Mouse (Mus musculus): ENCODE measurements around the gene Spin2d. TPM values are rescaled to one million over a fixed set of nuclear protein-coding genes. Genes with fewer than 3 reads are reported as not detected.

The Spin2d gene
- not detected in 2 replicates for polyA plus RNA-seq (2012; rRNA removed; ENCODE audit: low replicate concordance)

DNA sequence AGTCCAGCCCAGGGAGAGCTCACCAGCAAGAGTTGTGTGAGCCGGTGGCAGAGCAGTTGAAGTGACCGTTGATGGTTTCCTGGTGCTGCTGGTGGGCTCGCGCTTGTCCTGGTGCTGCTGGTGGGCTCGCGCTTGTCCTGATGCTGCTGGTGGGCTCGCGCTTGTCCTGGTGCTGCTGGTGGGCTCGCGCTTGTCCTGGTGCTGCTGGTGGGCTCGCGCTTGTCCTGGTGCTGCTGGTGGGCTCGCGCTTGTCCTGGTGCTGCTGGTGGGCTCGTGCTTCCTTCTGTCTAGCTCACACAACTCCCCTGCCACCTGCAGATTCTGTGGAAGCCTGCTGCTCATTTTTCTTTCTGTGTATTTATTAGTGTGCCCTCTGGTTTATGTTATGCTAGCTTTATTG, at the start of gene Spin2d:
TSS of gene Spin2d (minus strand) at position 101 of the 400 bp plus-strand sequence.

DNA sequence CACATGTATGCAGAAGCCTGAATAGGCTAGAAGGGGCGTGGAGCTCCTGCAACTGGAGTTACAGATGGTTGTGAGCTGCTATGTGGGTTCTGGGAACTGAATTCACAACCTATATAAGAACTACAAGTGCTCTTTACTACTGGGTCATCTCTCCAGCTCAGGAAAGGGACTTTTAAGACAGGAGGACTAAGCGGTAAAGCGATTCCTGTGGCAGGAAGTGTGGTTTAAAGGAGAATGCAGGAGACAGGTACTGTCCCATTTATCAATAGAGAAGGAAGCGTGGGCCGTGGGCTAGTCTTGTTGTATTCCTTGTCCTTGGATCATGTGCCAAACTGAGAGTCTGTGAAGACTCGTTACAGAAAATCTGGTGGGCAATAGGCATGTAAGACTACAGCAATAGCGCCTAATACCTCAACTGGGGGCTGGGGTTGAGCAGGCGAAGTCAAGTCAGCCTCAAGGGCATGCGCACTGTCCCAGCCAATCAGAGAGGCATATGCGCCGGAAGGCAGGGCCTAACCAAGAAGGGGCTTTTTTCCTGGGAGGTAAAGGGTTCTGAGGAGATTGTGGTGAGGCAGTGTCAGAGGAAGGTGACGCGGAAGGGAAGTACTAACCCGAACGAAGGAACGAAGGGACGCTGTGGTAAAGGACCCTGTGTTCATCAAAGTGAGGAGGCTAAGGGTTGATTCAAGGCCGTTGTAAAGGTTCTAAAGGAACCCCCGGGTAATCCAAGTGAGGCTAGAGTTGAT, 37.2 kb upstream of the Spin2d start, which contains the start of gene Xlr4b:
TSS of gene Xlr4b (plus strand) at position 515 of the 746 bp plus-strand sequence.

DNA sequence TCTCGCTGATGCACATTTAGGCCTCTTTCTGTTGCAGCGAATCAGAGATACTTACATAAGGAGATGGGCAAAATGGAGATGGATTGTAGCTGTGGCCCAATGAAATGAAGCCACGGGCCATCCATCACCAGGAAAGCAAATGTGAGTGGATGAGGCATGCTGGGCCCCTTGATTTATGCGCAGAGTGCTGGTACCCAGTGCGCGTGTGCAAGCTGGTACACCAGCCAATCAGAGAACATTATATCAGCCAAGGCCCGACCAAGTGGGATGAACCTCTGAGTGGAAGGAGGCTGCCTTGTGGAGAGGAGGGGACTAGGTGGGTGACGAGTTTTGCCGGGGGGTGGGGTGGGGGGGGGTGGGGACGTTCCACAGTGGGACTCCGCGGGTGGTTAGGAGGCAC, 15.1 kb upstream of the Spin2d start, which contains the start of gene Xlr3b:
TSS of gene Xlr3b (plus strand) at position 274 of the 400 bp plus-strand sequence.

DNA sequence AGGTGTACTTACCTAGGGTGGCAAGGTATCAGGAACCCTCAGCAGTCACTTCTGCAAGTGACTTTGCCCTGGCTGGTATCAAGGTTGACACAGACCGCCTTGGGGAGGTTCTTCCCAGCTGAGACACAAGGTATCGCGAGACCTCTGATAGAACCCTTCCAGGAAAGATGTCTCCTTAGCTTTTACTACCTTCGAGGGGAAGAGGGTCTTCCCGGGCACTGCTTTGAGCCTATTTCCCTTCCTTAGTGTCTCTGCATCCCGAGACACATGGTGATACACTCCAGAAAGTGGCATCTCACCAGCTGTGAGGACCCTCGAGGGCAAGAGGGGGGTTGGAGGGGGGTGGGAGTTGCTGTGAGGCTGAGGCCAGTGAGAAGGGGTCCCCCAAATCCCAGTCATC, 27.4 kb downstream of the Spin2d start, which contains the start of gene DXBay18:
TSS of gene DXBay18 (minus strand) at position 101 of the 400 bp plus-strand sequence.

DNA sequence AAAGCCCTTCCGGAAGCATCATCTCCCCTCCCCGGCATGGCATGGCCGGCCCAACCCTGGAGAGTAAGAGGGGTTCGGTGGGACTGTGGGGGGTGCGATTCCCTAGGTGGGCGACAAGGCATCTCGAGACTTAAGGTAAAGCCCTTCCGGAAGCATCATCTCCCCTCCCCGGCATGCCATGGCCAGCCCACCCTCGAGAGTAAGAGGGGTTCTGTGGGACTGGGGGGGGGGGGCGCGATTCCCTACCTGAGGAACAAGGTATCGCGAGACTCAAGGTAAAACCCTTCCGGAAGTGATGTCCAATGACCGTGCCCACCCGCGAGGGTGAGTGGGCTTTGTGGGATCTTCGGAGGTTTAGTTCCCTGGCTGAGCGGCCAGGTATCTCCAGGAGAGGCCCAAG, 28.3 kb downstream of the Spin2d start, which contains the start of gene Xlr5b:
TSS of gene Xlr5b (plus strand) at position 301 of the 400 bp plus-strand sequence.

Other genes with a start within 250 kb of the Spin2d start
- 7.2 and 18.0 TPM in 2 replicates for gene Zfp185, start 189.7 kb downstream of the Spin2d start, polyA plus RNA-seq (2012; rRNA removed; ENCODE audit: low replicate concordance)
- gene Pnma5, start 139.9 kb downstream of the Spin2d start, polyA plus RNA-seq (2012; rRNA removed; ENCODE audit: low replicate concordance) = not detected in 2 replicates
- 0.18 TPM in 1 of 2 replicates, not detected in the other for gene Pnma3, start 112.2 kb downstream of the Spin2d start, polyA plus RNA-seq (2012; rRNA removed; ENCODE audit: low replicate concordance)
- 0.17 TPM in 1 of 2 replicates, not detected in the other for gene Xlr4a, start 94.5 kb downstream of the Spin2d start, polyA plus RNA-seq (2012; rRNA removed; ENCODE audit: low replicate concordance)
- 0.40 and 1.2 TPM in 2 replicates for gene Xlr3a, start 79.9 kb downstream of the Spin2d start, polyA plus RNA-seq (2012; rRNA removed; ENCODE audit: low replicate concordance)
- gene Gm14685, start 59.9 kb downstream of the Spin2d start, polyA plus RNA-seq (2012; rRNA removed; ENCODE audit: low replicate concordance) = 0.08 and 0.09 TPM in 2 replicates
- gene Xlr5b, start 28.2 kb downstream of the Spin2d start, polyA plus RNA-seq (2012; rRNA removed; ENCODE audit: low replicate concordance) = not detected in 2 replicates
- gene DXBay18, start 27.5 kb downstream of the Spin2d start, polyA plus RNA-seq (2012; rRNA removed; ENCODE audit: low replicate concordance) = not detected in 2 replicates
- gene Xlr3b, start 15.2 kb upstream of the Spin2d start, polyA plus RNA-seq (2012; rRNA removed; ENCODE audit: low replicate concordance) = 0.82 and 4.4 TPM in 2 replicates
- 0.48 and 1.5 TPM in 2 replicates for gene Xlr4b, start 37.3 kb upstream of the Spin2d start, polyA plus RNA-seq (2012; rRNA removed; ENCODE audit: low replicate concordance)
- 7.5 and 8.9 TPM in 2 replicates for gene F8a, start 51.3 kb upstream of the Spin2d start, polyA plus RNA-seq (2012; rRNA removed; ENCODE audit: low replicate concordance)
- gene Xlr4c, start 66.1 kb upstream of the Spin2d start, polyA plus RNA-seq (2012; rRNA removed; ENCODE audit: low replicate concordance) = 0.40 TPM in 1 of 2 replicates, not detected in the other
- gene Xlr3c, start 88.4 kb upstream of the Spin2d start, polyA plus RNA-seq (2012; rRNA removed; ENCODE audit: low replicate concordance) = 0.13 and 0.29 TPM in 2 replicates
- not detected in 2 replicates for gene Xlr5a, start 116.0 kb upstream of the Spin2d start, polyA plus RNA-seq (2012; rRNA removed; ENCODE audit: low replicate concordance)
- not detected in 2 replicates for gene Xlr5c, start 116.0 kb upstream of the Spin2d start, polyA plus RNA-seq (2012; rRNA removed; ENCODE audit: low replicate concordance)
- not detected in 2 replicates for gene Gm45015, start 159.9 kb upstream of the Spin2d start, polyA plus RNA-seq (2012; rRNA removed; ENCODE audit: low replicate concordance)
- 11.0 and 24.4 TPM in 2 replicates for gene Zfp275, start 165.6 kb upstream of the Spin2d start, polyA plus RNA-seq (2012; rRNA removed; ENCODE audit: low replicate concordance)
- gene Gm18336, start 221.7 kb upstream of the Spin2d start, polyA plus RNA-seq (2012; rRNA removed; ENCODE audit: low replicate concordance) = 0.27 and 0.37 TPM in 2 replicates
- 0.03 and 0.05 TPM in 2 replicates for gene Zfp92, start 234.1 kb upstream of the Spin2d start, polyA plus RNA-seq (2012; rRNA removed; ENCODE audit: low replicate concordance)